Mouse (Mus musculus) adrenal gland, adult 8-10 months (tissue): Measurements from ENCODE around the gene Ncam1. TPM values are rescaled to one million over a fixed set of nuclear protein-coding genes. Genes with fewer than 3 reads are reported as not detected.

Experiments
- DNase-seq: peaks from one replicate; pipeline ENCODE4 v3.0.0; 2022
- total RNA-seq, 4 experiments: library from RNA; stranded (reverse); gene quantifications; 2 replicates each; pipeline ENCODE4 v1.2.4; 2022

The Ncam1 gene
- total RNA-seq, 4 experiments from 2014 or later, result 49.7 to 96.7 (median 68.1) TPM

DNA sequence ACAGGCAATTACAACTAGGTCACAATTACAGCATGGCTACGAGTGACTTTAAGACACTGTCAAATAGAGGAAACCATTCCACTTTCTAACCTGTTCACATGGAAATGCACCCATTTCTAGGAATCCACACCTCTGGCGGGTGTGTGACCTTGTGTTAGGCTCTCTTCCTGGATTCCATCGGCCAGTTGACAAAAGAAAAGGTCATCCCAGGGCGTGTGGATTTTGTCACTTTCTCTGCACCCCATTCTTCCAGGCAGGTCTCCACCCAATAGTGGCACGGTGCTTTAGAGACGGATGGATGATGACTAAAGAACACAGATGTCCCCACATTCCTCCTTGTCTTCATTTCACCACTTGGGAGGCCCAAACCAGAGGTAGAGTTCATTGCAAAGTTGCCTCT lies 47.3 kb downstream of the Ncam1 start:
- no peak for DNase-seq

DNA sequence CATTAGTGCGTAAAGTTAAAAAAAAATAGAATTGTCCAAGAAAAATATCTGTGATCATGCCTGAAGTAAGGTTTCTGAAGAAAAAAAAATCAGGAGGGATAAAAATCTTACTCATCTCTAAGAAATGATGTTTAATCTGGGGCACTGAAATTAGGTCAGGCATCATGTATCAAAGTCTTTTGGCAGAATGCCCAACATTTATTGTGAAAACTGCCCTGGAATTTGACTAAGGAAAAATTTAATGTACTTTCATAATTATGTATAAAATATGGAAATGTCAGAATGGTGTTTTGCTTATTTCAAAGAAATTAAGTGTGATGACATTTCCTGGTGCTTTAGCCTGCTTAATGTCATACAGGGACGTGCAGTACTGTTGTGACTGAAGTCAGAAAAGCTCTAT lies 52.5 kb downstream of the Ncam1 start:
- no peak for DNase-seq

DNA sequence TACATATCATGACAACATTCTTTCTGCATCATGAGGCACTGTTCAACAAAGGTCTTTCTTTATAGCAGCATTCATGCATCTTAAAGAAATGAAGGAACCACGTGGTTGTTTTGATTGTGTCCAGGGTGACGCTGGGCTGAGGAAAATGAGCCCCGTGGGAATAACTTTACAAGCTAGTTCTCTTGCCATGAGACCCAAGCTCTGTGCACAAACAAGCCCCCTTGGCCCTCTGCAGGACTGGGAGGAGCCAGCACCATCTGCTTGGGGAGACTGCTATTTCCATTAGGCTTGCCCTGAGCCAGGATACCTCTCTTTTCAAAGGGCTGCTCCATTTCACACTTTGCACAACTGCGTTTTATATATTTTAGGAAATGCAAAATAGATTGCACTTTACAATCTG lies 53.0 kb downstream of the Ncam1 start:
- no peak for DNase-seq

DNA sequence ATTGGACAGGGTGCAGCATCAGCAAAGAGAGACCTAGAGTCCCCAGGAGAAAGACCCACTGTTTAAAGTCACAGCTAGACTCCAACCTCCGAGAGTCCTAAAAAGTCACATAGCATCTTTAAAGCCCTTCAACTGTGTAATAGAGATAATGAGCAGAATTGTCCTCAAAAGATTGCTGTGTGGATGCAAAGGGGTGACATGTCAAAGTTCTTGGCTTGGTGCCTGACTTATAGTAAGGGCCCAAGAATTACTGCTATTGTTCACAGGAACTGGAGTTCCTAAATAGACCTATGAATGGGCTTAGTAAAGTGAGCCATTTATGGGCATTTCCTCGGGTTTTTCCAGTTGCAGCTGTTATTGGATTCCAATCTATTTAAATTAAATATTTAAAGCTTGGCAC lies 54.4 kb downstream of the Ncam1 start:
- no peak for DNase-seq

DNA sequence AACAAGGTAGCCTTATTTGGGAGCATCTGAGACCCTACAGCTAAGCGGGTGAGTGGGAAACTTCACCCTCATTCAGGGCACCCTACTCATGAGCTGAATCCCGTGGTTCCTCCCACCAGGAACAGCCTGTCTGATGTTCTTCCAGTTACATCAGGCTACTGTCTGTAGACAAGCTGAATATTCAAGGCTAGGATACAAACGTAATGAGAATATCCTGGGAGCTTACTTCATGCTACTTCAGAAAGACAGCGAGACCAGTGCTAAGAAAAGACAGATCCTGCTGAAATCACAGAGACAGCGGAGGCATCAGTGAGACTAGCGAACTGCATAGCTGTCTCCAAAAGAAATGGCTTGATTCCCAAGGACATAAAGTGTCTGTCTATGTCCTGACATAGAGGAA lies 58.8 kb downstream of the Ncam1 start:
- no peak for DNase-seq

DNA sequence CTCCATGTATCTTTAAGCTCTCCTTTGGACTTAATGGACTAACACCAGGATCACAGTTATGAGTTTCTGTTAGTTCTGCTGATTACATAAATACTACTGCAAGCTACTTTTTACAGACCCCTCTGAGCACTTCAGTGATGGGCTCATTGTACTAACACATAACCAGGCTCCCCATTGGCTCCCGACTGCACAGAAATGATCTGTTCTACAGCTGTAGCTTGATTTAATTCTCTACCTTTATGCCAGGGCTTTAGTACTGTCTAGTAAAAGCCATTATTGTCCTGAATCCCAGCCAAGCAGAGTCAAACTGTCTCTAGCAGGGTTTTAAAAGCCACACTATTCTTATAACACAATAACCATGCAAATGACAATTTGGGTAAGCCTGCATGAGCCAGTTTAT lies 60.2 kb downstream of the Ncam1 start:
- DNase-seq, result no peak

DNA sequence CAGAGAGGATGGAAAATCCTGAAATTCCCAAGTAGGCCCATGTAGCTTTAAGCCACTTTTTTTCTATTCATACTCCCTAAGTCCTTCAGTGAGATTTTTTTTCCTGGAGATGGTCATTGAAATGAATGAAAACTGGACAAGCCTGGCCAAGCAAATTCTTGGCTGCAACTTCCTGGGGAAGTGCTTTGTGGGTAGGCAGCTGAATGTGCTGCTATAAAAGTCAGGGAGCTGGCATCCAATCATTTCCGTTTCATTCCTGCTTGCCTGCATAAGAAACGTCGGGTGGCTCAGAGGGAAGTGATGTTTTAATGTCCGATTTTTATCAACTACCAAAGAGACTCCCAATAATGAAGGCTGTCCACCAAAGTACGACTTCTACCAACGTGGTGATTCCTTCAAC lies 61.6 kb downstream of the Ncam1 start:
- no peak for DNase-seq

DNA sequence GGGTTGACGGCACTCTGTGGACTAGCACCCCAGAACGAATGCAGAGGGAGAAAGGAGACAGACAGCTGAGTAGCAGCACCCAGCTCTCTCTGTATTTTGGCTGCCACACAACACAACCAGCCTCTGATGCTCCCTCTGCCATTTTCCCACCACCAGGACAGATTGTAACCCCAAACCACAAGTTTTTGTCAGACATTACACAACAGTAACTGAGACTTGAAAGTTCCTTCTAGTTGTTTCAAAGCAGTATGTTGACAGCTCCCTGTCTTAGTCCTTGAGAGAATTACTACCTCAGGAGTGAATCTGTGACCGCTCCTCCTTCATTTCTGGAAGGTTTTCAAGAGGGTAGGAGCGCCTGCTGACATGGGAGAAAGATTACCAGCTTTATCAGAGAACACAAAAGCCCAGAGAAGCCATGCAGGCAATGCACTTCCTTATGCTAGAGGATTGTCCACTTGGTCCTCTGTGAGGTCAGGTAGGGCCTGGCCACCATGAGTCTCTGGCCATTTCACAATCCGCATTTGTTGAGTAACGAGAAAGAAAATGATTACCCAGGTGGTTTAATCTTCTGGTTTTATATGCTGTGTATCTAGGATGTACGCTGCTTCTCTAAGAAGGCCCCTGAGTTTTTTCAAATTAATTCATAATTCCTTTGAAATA lies 64.2 kb downstream of the Ncam1 start:
- DNase-seq, result no peak

DNA sequence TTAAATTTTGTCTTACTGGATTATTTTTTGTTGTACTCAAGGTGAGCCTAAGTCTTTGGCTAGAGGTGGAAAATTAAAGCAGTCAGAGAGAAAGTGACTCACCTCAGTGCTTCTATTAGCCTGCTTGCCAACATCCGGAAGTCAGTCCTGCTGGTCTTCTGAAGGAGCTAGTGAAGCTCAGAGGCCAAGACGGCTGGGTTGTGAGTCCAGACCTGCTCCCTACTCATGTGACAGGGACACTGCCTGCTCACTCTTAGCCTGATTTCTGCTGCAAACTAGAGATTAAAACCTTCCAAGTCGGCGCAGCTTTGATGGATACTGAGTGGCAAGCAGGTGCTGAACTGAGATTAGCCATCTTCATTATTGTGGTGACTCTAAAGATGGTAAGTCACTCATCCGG lies 65.0 kb downstream of the Ncam1 start:
- no peak for DNase-seq

DNA sequence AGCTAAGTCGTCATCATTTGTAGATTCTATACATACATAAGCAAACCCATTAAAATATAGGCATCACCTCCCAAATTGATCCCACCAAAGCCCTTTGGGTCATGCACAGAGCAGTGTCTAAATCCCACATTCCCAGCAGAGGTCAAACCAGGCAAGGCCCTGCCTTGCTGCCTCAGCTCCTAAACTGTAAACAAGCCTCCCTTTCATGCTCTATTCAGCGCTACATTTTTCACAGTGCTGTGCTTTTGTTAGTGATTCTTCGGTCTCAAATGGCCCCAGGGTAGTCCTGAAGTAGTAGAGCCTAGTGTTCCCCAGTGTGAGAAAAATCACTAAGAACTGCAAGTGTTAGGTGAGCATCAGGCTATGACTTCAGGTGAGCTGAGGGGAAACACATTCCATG lies 69.2 kb downstream of the Ncam1 start:
- no peak for DNase-seq

DNA sequence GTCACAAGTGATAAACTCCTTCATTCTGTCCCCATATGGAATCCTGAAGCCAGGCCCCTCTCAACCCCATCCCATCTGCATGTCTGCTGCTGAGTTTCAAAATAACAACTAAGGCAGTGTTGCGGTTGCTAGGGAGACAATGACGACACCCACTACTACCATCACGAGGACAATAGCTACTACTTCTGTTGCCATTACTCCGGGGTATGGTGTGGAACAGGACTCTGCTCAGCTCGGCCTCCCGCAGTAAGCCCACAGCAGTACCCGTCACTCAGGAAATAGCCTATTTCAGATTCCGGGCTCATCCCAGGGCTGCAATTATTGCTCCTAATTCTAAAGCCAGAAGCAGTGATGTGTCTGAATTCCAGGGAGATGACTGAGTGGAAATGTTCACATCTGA lies 70.5 kb downstream of the Ncam1 start:
- DNase-seq, result no peak

DNA sequence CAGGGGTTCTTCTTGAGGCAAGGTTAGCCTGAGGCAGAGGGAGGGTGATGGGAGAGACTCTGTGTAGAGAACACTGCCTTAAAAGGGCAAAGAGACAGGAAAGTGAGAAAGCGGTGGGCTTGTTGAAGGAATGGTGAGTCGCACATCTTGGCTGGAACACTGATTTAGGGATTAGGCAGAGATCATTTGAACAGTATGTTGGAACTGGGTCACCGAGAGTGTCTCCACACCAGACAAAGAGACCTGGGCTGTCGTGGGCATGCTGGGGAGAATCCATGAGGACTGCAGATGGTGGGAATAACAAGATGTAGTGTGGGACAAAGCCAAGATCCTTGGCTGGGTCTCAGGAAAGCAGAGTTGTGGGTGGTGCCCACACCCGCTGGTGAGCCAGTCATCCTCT lies 76.0 kb downstream of the Ncam1 start:
- DNase-seq, result no peak

DNA sequence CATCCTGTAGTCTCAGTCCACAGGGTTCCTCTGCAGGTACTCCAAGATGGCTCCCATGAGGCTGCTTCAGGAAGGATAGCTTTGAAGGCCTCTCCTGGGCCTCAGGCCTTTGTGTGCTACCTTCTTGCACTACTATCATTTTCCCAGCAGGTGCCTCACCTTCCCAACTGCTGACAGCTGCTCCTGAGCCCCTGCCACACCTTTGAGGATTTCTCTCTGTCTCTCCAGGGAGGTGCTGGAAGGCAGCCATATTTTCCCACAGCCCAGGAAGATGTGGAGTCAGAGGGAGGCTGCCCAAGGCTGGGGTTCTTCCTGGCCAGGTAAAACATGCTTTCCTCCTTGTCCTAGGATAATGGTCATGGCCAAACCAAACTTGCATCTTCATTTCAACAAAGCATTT lies 83.6 kb downstream of the Ncam1 start:
- DNase-seq, result no peak

DNA sequence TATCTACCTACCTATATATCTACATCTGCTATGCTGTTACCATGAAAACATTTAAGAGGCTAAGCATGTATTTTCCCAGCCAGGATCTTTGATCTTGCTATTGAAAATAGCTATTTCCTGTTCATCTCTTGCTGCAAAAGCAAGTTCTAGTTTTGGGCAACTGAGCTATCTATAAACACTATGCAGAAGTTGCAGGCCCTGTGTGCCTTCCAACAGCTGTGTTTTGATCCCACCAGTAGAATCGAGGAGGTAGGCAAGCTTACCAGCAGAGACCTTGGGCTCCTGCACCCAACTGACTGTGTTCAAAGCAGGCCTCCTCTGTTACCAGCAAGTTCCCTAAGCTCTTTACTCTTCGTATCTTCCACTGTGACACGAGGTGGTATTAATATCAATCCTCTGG lies 84.6 kb downstream of the Ncam1 start:
- DNase-seq, result no peak

DNA sequence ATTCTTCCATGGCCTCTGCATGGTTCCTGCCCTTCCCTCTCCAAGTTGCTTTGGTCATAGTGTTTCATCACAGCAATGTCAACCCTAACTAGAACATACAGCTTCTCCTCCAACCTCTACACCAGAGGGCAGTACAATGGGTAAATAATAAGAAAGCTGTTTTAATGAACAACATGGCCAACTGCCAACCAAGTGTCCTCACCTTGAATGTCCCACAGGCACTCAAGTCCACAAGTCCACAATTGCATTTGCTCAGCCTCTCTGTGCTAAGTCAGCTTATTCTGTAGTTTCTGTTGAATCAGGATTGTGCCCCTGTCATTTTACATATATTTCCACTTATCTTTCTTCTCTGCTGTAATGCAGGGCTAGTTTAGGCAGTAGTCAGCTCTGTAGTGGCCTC lies 91.1 kb downstream of the Ncam1 start:
- no peak for DNase-seq

DNA sequence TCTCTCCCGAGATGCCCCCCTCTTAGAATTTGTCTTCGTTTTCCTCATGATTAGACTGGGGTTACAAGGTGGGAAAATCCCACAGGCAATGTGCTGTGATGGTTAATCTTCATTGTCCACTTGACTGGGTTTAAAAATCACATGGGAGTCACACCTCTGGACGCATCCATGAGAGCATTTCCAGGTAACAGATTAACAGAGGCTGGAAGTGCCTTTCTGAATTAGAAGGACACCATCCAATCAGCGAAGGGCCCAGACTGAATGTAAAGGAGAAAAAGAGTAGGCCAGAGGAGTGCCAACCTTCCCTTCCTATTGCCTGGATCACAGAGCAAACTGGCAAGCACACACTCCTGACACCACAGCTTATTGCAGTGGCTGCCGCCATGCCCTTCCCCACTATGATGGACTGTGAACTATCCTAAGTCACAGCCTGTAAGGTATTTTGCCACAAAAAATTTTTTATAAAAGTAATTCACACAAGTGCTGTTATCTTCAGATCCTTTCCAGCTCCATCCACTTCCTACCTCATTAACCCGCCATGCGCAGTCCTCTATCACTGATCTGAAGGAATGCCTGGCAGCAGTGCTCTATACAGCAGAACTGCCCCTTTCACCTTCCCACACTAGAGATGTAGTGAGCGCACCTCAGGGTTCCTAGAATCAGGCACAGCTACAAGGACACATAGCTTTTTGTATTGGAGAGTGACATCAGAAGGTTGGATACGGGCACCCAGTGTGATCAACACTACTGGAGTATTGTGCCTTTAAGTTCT lies 94.3 kb downstream of the Ncam1 start:
- no peak for DNase-seq

DNA sequence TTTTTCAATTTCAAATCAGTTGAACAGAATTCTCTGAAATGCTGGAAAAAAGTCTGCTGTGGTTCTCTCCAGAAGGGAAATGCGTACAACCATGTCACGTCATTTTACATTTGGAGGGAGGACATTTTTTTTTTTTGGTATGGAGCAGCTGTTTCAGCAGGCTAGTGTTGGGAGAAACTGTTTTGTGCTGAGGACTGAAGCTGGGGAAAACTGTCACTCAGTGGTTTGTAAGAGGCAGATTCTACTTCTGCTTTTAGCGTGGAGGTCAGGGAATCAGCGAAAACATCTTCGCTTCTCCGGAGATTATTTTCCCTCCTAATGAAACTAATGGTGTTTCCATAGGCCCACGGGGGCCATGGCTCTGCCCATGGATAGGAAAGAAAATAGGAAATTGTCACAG lies 103.4 kb downstream of the Ncam1 start:
- no peak for DNase-seq

DNA sequence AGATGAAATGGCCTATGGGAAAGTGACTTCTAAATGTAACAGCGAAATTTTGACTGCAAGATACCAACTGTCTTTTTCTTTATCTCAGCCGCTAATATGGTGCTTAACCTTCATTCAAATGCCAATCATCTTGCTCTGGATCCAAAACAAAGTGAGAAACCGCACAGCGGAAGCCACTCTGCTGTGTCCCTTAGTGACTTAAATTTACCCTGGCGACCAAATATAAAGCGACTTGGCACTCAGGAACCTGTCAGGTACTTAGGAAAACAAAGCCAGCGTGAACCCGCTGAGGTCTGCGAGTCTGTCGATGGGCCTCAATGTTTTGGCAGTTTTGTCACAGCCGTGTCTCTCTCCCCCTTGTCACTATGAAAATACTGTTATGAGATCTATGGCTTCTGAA lies 105.9 kb downstream of the Ncam1 start:
- DNase-seq, result no peak

DNA sequence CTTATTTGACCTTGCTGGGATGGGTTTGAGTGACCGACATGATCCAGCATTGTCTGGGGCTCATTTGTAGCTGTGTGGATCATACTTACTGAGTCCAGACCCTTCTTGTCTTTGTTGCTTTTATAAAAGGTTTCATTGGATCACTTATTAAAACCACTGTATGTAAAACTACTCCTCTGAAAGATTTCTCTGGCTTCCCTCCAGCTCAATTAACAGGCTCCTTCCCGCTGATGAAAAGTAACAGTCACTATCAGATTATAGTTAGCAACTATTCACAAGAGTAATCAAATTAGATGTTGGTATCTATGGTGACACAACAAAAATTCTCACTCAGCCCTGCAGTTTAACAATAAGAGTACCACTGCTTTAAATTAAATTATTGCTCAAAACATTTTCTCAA lies 107.4 kb downstream of the Ncam1 start:
- DNase-seq, result no peak

DNA sequence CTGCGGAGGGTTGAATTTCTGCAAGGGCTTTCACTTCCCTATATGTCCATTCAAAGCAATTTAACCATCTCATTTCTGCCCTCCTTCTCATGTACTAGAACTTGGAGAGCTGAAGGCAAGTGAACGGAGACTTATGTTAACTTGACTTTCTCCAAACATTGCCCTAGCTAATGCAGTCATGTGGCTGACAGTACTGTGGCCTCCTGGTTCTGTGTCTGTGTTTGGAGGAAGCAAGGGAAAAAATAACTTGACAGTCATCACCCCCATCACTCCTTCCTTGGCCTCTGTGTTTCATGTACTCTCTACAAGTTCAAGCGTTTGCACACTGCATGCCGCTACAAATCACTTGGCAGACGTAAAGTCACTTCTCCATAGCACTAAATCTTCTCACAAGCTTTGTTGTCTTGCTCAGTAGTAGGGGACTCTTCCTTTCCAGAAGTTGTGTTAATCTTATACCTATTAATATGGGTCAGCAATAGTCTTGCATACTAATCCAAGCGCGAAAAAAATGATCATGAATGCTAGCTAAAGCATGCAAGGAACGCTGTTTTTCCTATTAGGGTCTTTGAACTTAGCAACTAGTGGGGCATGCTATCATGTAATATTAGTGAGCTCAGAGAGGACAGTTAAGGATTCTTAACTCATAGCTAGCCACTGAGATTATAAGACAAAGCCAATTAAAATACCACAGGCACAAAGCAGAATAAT lies 115.0 kb downstream of the Ncam1 start:
- no peak for DNase-seq

DNA sequence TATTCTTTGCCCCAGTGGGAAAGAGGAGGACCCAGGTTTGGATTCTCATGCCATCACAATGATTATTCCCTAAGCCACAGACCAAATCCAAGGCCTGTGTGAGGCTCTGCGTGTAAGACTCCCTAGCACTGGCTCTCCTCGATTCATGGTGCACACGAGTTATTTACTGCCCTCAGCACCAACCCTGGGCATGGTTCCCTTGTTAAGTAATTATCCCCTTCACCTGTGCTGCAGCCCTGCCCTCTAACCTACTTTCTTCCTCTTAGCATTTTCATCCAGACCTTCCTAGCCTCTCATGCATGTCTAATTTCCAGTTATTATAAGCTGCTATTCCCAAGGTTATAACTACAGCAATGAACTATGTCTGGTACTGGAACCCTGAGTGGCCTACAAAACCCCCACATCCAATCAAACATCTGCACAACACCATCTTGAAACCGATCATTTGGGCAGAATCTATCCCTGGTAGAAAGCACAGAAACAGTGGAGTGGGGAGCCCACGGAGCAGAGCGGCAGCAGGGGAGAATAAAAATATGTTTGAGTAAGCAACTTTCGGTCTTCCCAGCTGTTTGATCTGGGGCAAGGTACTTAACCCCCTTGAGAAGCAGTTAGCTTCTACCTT lies 116.8 kb downstream of the Ncam1 start:
- no peak for DNase-seq

DNA sequence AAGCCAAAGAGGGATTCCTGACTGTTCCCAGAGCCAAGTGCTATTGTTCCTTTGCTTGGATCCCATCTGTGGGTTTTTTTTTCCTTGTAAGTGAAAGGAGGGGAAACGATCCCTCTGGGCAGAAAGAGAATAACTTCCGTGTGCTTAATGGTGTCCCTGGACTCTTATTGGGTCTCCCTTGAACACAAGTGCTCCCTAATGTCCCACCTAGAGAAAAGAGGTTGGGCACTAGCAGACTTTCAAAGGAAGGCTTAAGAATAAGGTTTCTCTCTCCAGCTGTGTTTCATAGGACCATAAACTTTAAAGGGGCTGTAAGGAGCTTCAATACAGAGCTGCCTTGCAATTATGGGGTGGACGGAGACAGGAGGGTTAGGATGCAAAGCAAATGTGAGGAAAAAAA lies 119.5 kb downstream of the Ncam1 start:
- DNase-seq, result no peak

DNA sequence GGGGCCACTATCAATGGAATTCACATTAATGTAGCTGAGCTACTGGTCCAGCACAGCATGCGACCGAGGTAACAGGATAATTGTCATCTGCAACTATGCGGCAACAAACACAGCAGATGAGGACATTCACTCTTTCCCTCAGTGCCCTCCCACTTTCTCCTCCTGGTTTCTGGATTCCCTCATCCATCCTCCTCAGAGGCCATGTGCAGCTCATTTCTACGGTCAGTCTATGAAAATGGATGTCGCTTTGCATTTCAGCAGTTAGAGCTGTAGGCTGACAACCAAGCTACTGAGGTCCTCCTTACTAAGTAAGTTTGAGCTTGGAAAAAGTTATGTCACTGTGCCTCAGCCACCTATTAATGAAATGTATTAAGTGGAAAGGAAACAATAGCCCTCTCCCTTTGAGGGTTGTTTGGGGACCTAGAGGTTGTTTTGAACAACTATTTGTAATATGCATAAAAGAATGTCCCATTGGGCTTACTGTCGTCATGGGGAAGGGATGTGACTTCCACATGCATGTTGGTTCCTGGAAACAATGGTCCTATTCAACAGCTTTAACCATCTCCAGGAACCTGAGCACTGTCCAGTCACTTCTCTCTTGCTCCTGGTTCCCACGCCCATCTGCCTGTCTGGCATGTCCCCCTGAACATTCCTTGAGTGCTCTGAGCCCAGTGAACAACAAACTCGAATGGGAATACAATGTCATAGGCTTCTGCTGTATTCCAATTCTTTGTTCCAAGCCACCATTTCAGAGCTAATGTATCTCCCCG lies 122.8 kb downstream of the Ncam1 start:
- no peak for DNase-seq
